Mouse (Mus musculus): ENCODE data around the gene Iqschfp. TPM values are rescaled to one million over a fixed set of nuclear protein-coding genes. Genes with fewer than 3 reads are reported as not detected.

Iqschfp gene
- polyA plus RNA-seq, 1 experiment from 2014 or later, result 2.5 TPM

GRCm38 (mm10) chr3:67918634-67919259 is 26.7 kb downstream of the Iqschfp start:
- Histone ChIP-seq H3K4me1 (peaks cover 8% of the 10 kb centered on the region), H3K4me3 (replicated peaks) (no peak overlapping the region), H3K9me3 (no peaks in the 10 kb centered on the region), H3K27ac (no peak overlapping the region), H3K9ac (no peak overlapping the region), H3K27me3 (0 out of 2 replicates have a peak, but pooled peaks cover 5% of the 10 kb centered on the region), H3K4me2 (no peak overlapping the region), H3K36me3 (replicated peaks) (no peaks in the 10 kb centered on the region)
- ATAC-seq (ENCODE audit: low FRiP score), result 0 out of 2 replicates have a peak, but pooled peaks have one; percentile 23
- 38% methylated on average over 8 of the region's 8 CpGs for WGBS

GRCm38 (mm10) chr3:67923095-67923494 is 31.1 kb downstream of the Iqschfp start:
- 0 out of 2 replicates have a peak, but pooled peaks cover 5% of the 10 kb centered on the region for H3K27me3 ChIP-seq
- no peaks in the 10 kb centered on the region for H3K9me3 ChIP-seq
- no peak overlapping the region for H3K27ac ChIP-seq
- WGBS, result 85% methylated on average over 4 of the region's 4 CpGs
- H3K36me3 ChIP-seq (replicated peaks), result no peaks in the 10 kb centered on the region
- no peak overlapping the region for H3K4me2 ChIP-seq
- no peak overlapping the region for H3K4me3 ChIP-seq (replicated peaks)
- ATAC-seq (ENCODE audit: low FRiP score), result no peak
- H3K4me1 ChIP-seq, result peaks cover 7% of the 10 kb centered on the region
- no peak overlapping the region for H3K9ac ChIP-seq

GRCm38 (mm10) chr3:67925453-67925852 is 33.4 kb downstream of the Iqschfp start:
- H3K36me3 ChIP-seq (replicated peaks), result no peaks in the 10 kb centered on the region
- no peak for ATAC-seq (ENCODE audit: low FRiP score)
- 0 out of 2 replicates have a peak, but pooled peaks cover 5% of the 10 kb centered on the region for H3K27me3 ChIP-seq
- WGBS, result 78% methylated on average over 2 of the region's 2 CpGs
- H3K27ac ChIP-seq, result no peak overlapping the region
- H3K9ac ChIP-seq, result no peak overlapping the region
- H3K4me1 ChIP-seq, result peaks cover 5% of the 10 kb centered on the region; the same call in 1 of the 2 replicates
- H3K4me3 ChIP-seq (replicated peaks), result no peak overlapping the region
- no peak overlapping the region for H3K4me2 ChIP-seq
- no peaks in the 10 kb centered on the region for H3K9me3 ChIP-seq

- H3K27me3 ChIP-seq, result no peaks in the 10 kb centered on the region
- H3K9me3 ChIP-seq, result no peaks in the 10 kb centered on the region
- peaks cover 5% of the 10 kb centered on the region; the same call in 1 of the 2 replicates for H3K4me1 ChIP-seq
- H3K4me3 ChIP-seq (replicated peaks), result no peak overlapping the region
- H3K4me2 ChIP-seq, result no peak overlapping the region
- no peaks in the 10 kb centered on the region for H3K36me3 ChIP-seq (replicated peaks)
- no peak for ATAC-seq (ENCODE audit: low FRiP score)
- no peak overlapping the region for H3K27ac ChIP-seq
- WGBS, result 82% methylated on average over 10 of the region's 10 CpGs
- no peak overlapping the region for H3K9ac ChIP-seq
These were observed 38.5 kb downstream of the Iqschfp start for GRCm38 (mm10) chr3:67930424-67931133.

- ATAC-seq (ENCODE audit: low FRiP score), result no peak
- Histone ChIP-seq H3K27me3 (no peaks in the 10 kb centered on the region), H3K27ac (no peak overlapping the region), H3K4me2 (no peak overlapping the region), H3K9me3 (no peaks in the 10 kb centered on the region), H3K36me3 (replicated peaks) (no peaks in the 10 kb centered on the region), H3K9ac (no peak overlapping the region), H3K4me1 (peaks cover 5% of the 10 kb centered on the region; the same call in 1 of the 2 replicates), H3K4me3 (replicated peaks) (no peak overlapping the region)
- 77% methylated on average over 8 of the region's 8 CpGs for WGBS
These were observed 39.1 kb downstream of the Iqschfp start for GRCm38 (mm10) chr3:67931181-67931580.

GRCm38 (mm10) chr3:67931914-67932313 is 39.9 kb downstream of the Iqschfp start:
- no peak for ATAC-seq (ENCODE audit: low FRiP score)
- WGBS, result 81% methylated on average over 3 of the region's 3 CpGs
- peaks cover 5% of the 10 kb centered on the region; the same call in 1 of the 2 replicates for H3K4me1 ChIP-seq
- no peak overlapping the region for H3K4me2 ChIP-seq
- no peak overlapping the region for H3K9ac ChIP-seq
- no peaks in the 10 kb centered on the region for H3K36me3 ChIP-seq (replicated peaks)
- H3K4me3 ChIP-seq (replicated peaks), result no peak overlapping the region
- H3K27ac ChIP-seq, result no peak overlapping the region
- no peaks in the 10 kb centered on the region for H3K9me3 ChIP-seq
- H3K27me3 ChIP-seq, result no peaks in the 10 kb centered on the region

GRCm38 (mm10) chr3:67935829-67936228 is 43.8 kb downstream of the Iqschfp start:
- Histone ChIP-seq H3K9me3 (no peaks in the 10 kb centered on the region), H3K4me1 (no peaks in the 10 kb centered on the region), H3K4me2 (no peak overlapping the region), H3K36me3 (replicated peaks) (no peaks in the 10 kb centered on the region), H3K9ac (no peak overlapping the region), H3K4me3 (replicated peaks) (no peak overlapping the region), H3K27me3 (no peaks in the 10 kb centered on the region), H3K27ac (no peak overlapping the region)
- no peak for ATAC-seq (ENCODE audit: low FRiP score)
- WGBS, result 79% methylated on average over 3 of the region's 3 CpGs

GRCm38 (mm10) chr3:67947000-67947399 is 55.0 kb downstream of the Iqschfp start:
- Histone ChIP-seq H3K27ac (no peak overlapping the region), H3K9me3 (no peaks in the 10 kb centered on the region), H3K4me3 (replicated peaks) (no peak overlapping the region), H3K9ac (no peak overlapping the region), H3K36me3 (replicated peaks) (no peaks in the 10 kb centered on the region), H3K4me2 (no peak overlapping the region), H3K27me3 (no peaks in the 10 kb centered on the region), H3K4me1 (peaks cover under 1% of the 10 kb centered on the region; the same call in 1 of the 2 replicates)
- 91% methylated on average over 2 of the region's 2 CpGs for WGBS
- ATAC-seq (ENCODE audit: low FRiP score), result no peak

- 37% methylated on average over 5 of the region's 5 CpGs for WGBS
- Histone ChIP-seq H3K9ac (no peak overlapping the region), H3K9me3 (no peaks in the 10 kb centered on the region), H3K4me2 (no peak overlapping the region), H3K4me1 (peaks cover 26% of the 10 kb centered on the region), H3K4me3 (replicated peaks) (no peak overlapping the region), H3K27me3 (peaks cover 4% of the 10 kb centered on the region; the same call in 1 of the 2 replicates), H3K36me3 (replicated peaks) (no peaks in the 10 kb centered on the region), H3K27ac (no peak overlapping the region)
- ATAC-seq (ENCODE audit: low FRiP score), result peak; percentile 69; the same call in 1 of the 2 replicates
These were observed 60.5 kb downstream of the Iqschfp start for GRCm38 (mm10) chr3:67952517-67952940.

GRCm38 (mm10) chr3:67954459-67955065 is 62.5 kb downstream of the Iqschfp start:
- Histone ChIP-seq H3K4me1 (peaks cover 32% of the 10 kb centered on the region), H3K36me3 (replicated peaks) (no peaks in the 10 kb centered on the region), H3K9ac (no peak overlapping the region), H3K4me3 (replicated peaks) (no peak overlapping the region), H3K27ac (no peak overlapping the region), H3K27me3 (peaks cover 10% of the 10 kb centered on the region; the same call in 1 of the 2 replicates), H3K9me3 (no peaks in the 10 kb centered on the region), H3K4me2 (no peak overlapping the region)
- WGBS, result 21% methylated on average over 5 of the region's 5 CpGs
- peak; percentile 73 for ATAC-seq (ENCODE audit: low FRiP score)

GRCm38 (mm10) chr3:67959672-67960071 is 67.6 kb downstream of the Iqschfp start:
- Histone ChIP-seq H3K4me2 (no peak overlapping the region), H3K9me3 (no peaks in the 10 kb centered on the region), H3K27me3 (peaks cover 20% of the 10 kb centered on the region; the same call in 1 of the 2 replicates), H3K27ac (0 out of 2 replicates have a peak overlapping the region, but pooled peaks have one; percentile 8), H3K4me3 (replicated peaks) (no peak overlapping the region), H3K36me3 (replicated peaks) (no peaks in the 10 kb centered on the region), H3K9ac (no peak overlapping the region), H3K4me1 (peaks cover 22% of the 10 kb centered on the region)
- 17% methylated on average over 7 of the region's 7 CpGs for WGBS
- ATAC-seq (ENCODE audit: low FRiP score), result peak; percentile 25; the same call in 1 of the 2 replicates

- H3K9ac ChIP-seq, result no peak overlapping the region
- H3K27ac ChIP-seq, result 0 out of 2 replicates have a peak overlapping the region, but pooled peaks have one; percentile 8
- peaks cover 20% of the 10 kb centered on the region for H3K4me1 ChIP-seq
- peak; percentile 75; the same call in 1 of the 2 replicates for ATAC-seq (ENCODE audit: low FRiP score)
- H3K4me3 ChIP-seq (replicated peaks), result no peak overlapping the region
- H3K27me3 ChIP-seq, result peaks cover 20% of the 10 kb centered on the region; the same call in 1 of the 2 replicates
- WGBS, result 8% methylated on average over 3 of the region's 3 CpGs
- no peak overlapping the region for H3K4me2 ChIP-seq
- H3K36me3 ChIP-seq (replicated peaks), result no peaks in the 10 kb centered on the region
- no peaks in the 10 kb centered on the region for H3K9me3 ChIP-seq
These were observed 68.1 kb downstream of the Iqschfp start for GRCm38 (mm10) chr3:67960133-67960532.
